Comparison of ENCODE assay signal across 12 mouse cellular contexts in the genomic region with DNA sequence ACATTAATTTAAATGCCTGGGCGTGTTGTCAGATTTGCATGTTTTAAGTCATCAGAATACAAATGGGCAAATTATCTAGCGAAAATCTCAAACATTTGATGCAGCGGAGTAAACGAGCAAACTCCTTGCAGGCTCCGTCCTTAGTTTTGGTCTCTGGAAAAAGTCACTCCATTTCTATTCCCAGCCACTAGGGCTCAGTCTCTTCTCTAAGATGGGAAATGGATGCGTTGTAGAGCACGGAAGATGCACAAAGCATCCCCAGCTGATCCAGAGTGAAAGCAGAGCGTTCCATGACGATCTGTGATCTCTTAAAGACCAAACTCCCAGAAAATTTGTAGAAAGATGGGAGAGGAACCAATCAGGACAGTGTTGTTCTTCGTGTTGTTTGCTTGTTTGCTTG.
DNase-seq lines count a peak whose midpoint lies in the region; ATAC-seq and TF ChIP-seq lines count a peak whose summit lies in the region.
"Had no signal": no experiment of that assay in that cellular context is flagged by ENCODE, and none has a peak within 500 bp of the region (broad histone marks: within the 10 kb centered on the region; RNA-seq: fewer than 3 reads in every experiment).

No protein-coding gene starts in this region.

- WGBS in forebrain, embryonic 14.5 days = 48% methylated on average over 10 of the region's 10 CpGs
- WGBS in forebrain, embryonic 13.5 days = 51% methylated on average over 10 of the region's 10 CpGs
- 80% methylated on average over 10 of the region's 10 CpGs for WGBS in thymus, adult 2 months

- H3K4me2 ChIP-seq in forebrain, embryonic 14.5 days (ENCODE audit: low read length) = no peak overlapping the region
- no peak overlapping the region for H3K4me2 ChIP-seq in forebrain, embryonic 13.5 days
- H3K4me2 ChIP-seq: forebrain, embryonic 15.5 days had no signal

- no peak overlapping the region for H3K9ac ChIP-seq in forebrain, embryonic 14.5 days (ENCODE audit: low read length)
- no peak overlapping the region for H3K9ac ChIP-seq in forebrain, embryonic 13.5 days
- H3K9ac ChIP-seq: forebrain, embryonic 15.5 days had no signal

- no peaks in the 10 kb centered on the region for H3K36me3 ChIP-seq in forebrain, embryonic 14.5 days (ENCODE audit: control insufficient read depth, insufficient read depth, low read length)
- no peaks in the 10 kb centered on the region for H3K36me3 ChIP-seq in forebrain, embryonic 13.5 days (ENCODE audit: poor library complexity, severe bottlenecking)
- no peaks in the 10 kb centered on the region for H3K36me3 ChIP-seq in thymus, adult 2 months (ENCODE audit: control insufficient read depth, insufficient read depth, low read length)
- H3K36me3 ChIP-seq: forebrain, embryonic 15.5 days had no signal

- DNase-seq in forebrain, embryonic 14.5 days (ENCODE audit: low spot score) = peak; percentile 71
- DNase-seq in left cerebral cortex, adult 11 months (ENCODE audit: low spot score) = peak; percentile 4
- DNase-seq in left cerebral cortex, postnatal 4 days = no peak
- DNase-seq in R1 (ENCODE audit: low read depth, low spot score) = peak; percentile 21
- peak in 1 of 2 experiments; percentile 16 for DNase-seq in left cerebral cortex, adult 2 months (ENCODE audit: extremely low spot score in 1 of 2, low spot score in 2 of 2)
- no peak for DNase-seq in thymus, postnatal 10 days (ENCODE audit: low spot score in 2 of 2)
- DNase-seq in thymus, adult 2 months = no peak
- DNase-seq: cerebellum, adult 8-10 months; lung, adult 18-20 months had no signal

- ATAC-seq in forebrain, embryonic 14.5 days = no peak; the same call in 1 of the 2 replicates
- no peak for ATAC-seq in forebrain, embryonic 13.5 days
- ATAC-seq: activated CD4-positive, CD25-positive, alpha-beta regulatory T cell, adult 4 months; forebrain, embryonic 15.5 days had no signal

- H3K27ac ChIP-seq in forebrain, embryonic 14.5 days (ENCODE audit: low read depth, low read length) = no peak overlapping the region
- no peak overlapping the region for H3K27ac ChIP-seq in forebrain, embryonic 13.5 days
- no peak overlapping the region for H3K27ac ChIP-seq in left cerebral cortex, adult 2 months
- no peak overlapping the region for H3K27ac ChIP-seq in thymus, adult 2 months (ENCODE audit: control insufficient read depth, insufficient read depth, low read length)
- H3K27ac ChIP-seq: forebrain, embryonic 15.5 days had no signal

- TF ChIP-seq CTCF in left cerebral cortex, adult 2 months (IDR thresholded peaks at IDR 0.05) = peak; percentile 60
- no peak for TF ChIP-seq CTCF in thymus, adult 2 months (IDR thresholded peaks at IDR 0.05; ENCODE audit: borderline replicate concordance, control insufficient read depth, extremely low read depth, insufficient read depth, low read length, poor library complexity)

- no peak overlapping the region for H3K4me3 ChIP-seq in forebrain, embryonic 14.5 days (ENCODE audit: low read depth, low read length)
- H3K4me3 ChIP-seq in forebrain, embryonic 13.5 days = no peak overlapping the region
- H3K4me3 ChIP-seq in left cerebral cortex, adult 2 months = no peak overlapping the region
- no peak overlapping the region for H3K4me3 ChIP-seq in thymus, adult 2 months (ENCODE audit: control insufficient read depth, insufficient read depth, low read length)
- H3K4me3 ChIP-seq: forebrain, embryonic 15.5 days had no signal

- no peaks in the 10 kb centered on the region for H3K27me3 ChIP-seq in forebrain, embryonic 14.5 days (replicated peaks; ENCODE audit: control insufficient read depth, insufficient read depth, low read length)
- H3K27me3 ChIP-seq in forebrain, embryonic 13.5 days = no peaks in the 10 kb centered on the region
- H3K27me3 ChIP-seq in thymus, adult 2 months (ENCODE audit: control insufficient read depth, insufficient read depth, low read length) = no peaks in the 10 kb centered on the region
- H3K27me3 ChIP-seq: forebrain, embryonic 15.5 days had no signal

- 0 out of 2 replicates have a peak, but pooled peaks cover 2% of the 10 kb centered on the region for H3K9me3 ChIP-seq in forebrain, embryonic 14.5 days (replicated peaks; ENCODE audit: control insufficient read depth, low read length)
- H3K9me3 ChIP-seq in forebrain, embryonic 13.5 days (replicated peaks) = peaks cover 4% of the 10 kb centered on the region; the same call in 1 of the 2 replicates
- H3K9me3 ChIP-seq: forebrain, embryonic 15.5 days had no signal

- TF ChIP-seq POLR2A in thymus, adult 2 months (IDR thresholded peaks at IDR 0.05; ENCODE audit: control insufficient read depth, extremely low read depth, insufficient read depth, low read length, poor library complexity) = no peak

- H3K4me1 ChIP-seq in forebrain, embryonic 14.5 days (ENCODE audit: control insufficient read depth, insufficient read depth, low read length) = no peaks in the 10 kb centered on the region
- H3K4me1 ChIP-seq in forebrain, embryonic 13.5 days = no peaks in the 10 kb centered on the region
- H3K4me1 ChIP-seq in thymus, adult 2 months (replicated peaks; ENCODE audit: control insufficient read depth, insufficient read depth, low read length) = no peaks in the 10 kb centered on the region
- H3K4me1 ChIP-seq: forebrain, embryonic 15.5 days had no signal

- intact Hi-C loops in left cerebral cortex, postnatal 4 days (cut with DNase I) = loop anchor here (10.0 kb wide), 1 partner anchor 263 kb away; the partner anchor contains the start of gene Arid2
- intact Hi-C loops in left cerebral cortex, adult 2 months (cut with DNase I) = loop anchor here (5.0 kb wide), 1 partner anchor 256 kb away; no protein-coding TSS in a partner anchor

Comparison
In these comparisons a context has a peak if more than half of its experiments do, and no peak if none do; other contexts are left out.
1. DNase-seq: peak in forebrain, embryonic 14.5 days (single experiment), left cerebral cortex, adult 11 months (single experiment) and R1 (single experiment); none in left cerebral cortex, postnatal 4 days (single experiment), thymus, postnatal 10 days (0 of 2) and thymus, adult 2 months (single experiment).